Mouse (Mus musculus): ENCODE results near the gene Sbno1. TPM values are rescaled to one million over a fixed set of nuclear protein-coding genes. Genes with fewer than 3 reads are reported as not detected.
A peak's percentile ranks its signal among the peaks of the same experiment; 100 is the strongest.

The Sbno1 gene
- total and polyA plus RNA-seq, 2 experiments from 2014 or later = 35.9 to 71.0 TPM

GRCm38 (mm10) chr5:124352141-124352920 is 73.5 kb downstream of the Sbno1 start:
- peak; percentile 93 for DNase-seq (ENCODE audit: low spot score)
- no peaks in the 10 kb centered on the region for H3K9me3 ChIP-seq (ENCODE audit: low read length)
- H3K4me2 ChIP-seq (ENCODE audit: low read depth, low read length) = peak overlapping the region; percentile 90
- peaks cover 12% of the 10 kb centered on the region; the same call in 1 of the 2 replicates for H3K36me3 ChIP-seq (ENCODE audit: insufficient read depth, low read length)
- H3K27ac ChIP-seq = peak overlapping the region; percentile 98
- H3K27me3 ChIP-seq (ENCODE audit: insufficient read depth, low read length) = no peaks in the 10 kb centered on the region
- peaks cover 14% of the 10 kb centered on the region for H3K4me1 ChIP-seq (ENCODE audit: insufficient read depth, low read length)
- peak; percentile 39; the same call in 1 of the 2 replicates for TF ChIP-seq CTCF (IDR thresholded peaks at IDR 0.05; ENCODE audit: low read depth)
- H3K9ac ChIP-seq (replicated peaks; ENCODE audit: low read length) = peak overlapping the region; percentile 98
- peak overlapping the region; percentile 96 for H3K4me3 ChIP-seq (ENCODE audit: low read length)
- peak; percentile 89 for ATAC-seq
- under 1% methylated on average over 27 of the region's 30 CpGs for WGBS

GRCm38 (mm10) chr5:124351604-124352003 is 74.2 kb downstream of the Sbno1 start:
- peaks cover 14% of the 10 kb centered on the region for H3K4me1 ChIP-seq (ENCODE audit: insufficient read depth, low read length)

GRCm38 (mm10) chr5:124351111-124351560 is 74.7 kb downstream of the Sbno1 start:
- H3K4me1 ChIP-seq (ENCODE audit: insufficient read depth, low read length) = peaks cover 14% of the 10 kb centered on the region
- peak; percentile 88 for ATAC-seq
- H3K27ac ChIP-seq = peak overlapping the region; percentile 98
- H3K9me3 ChIP-seq (ENCODE audit: low read length) = no peaks in the 10 kb centered on the region
- H3K36me3 ChIP-seq (ENCODE audit: insufficient read depth, low read length) = peaks cover 17% of the 10 kb centered on the region
- peak overlapping the region; percentile 96 for H3K4me3 ChIP-seq (ENCODE audit: low read length)
- TF ChIP-seq CTCF (IDR thresholded peaks at IDR 0.05; ENCODE audit: low read depth) = no peak
- peak overlapping the region; percentile 90 for H3K4me2 ChIP-seq (ENCODE audit: low read depth, low read length)
- H3K27me3 ChIP-seq (ENCODE audit: insufficient read depth, low read length) = no peaks in the 10 kb centered on the region
- WGBS = 12% methylated on average over 7 of the region's 7 CpGs
- peak overlapping the region; percentile 98 for H3K9ac ChIP-seq (replicated peaks; ENCODE audit: low read length)
- DNase-seq (ENCODE audit: low spot score) = peak; percentile 94

More at GRCm38 (mm10) chr5:124351604-124352003, 74.2 kb downstream of the Sbno1 start:
- Histone ChIP-seq H3K36me3 (ENCODE audit: insufficient read depth, low read length) (peaks cover 13% of the 10 kb centered on the region; the same call in 1 of the 2 replicates), H3K27ac (peak overlapping the region; percentile 98), H3K27me3 (ENCODE audit: insufficient read depth, low read length) (no peaks in the 10 kb centered on the region), H3K4me3 (ENCODE audit: low read length) (peak overlapping the region; percentile 96), H3K4me2 (ENCODE audit: low read depth, low read length) (peak overlapping the region; percentile 90), H3K9me3 (ENCODE audit: low read length) (no peaks in the 10 kb centered on the region), H3K9ac (replicated peaks; ENCODE audit: low read length) (peak overlapping the region; percentile 98)
- no peak for TF ChIP-seq CTCF (IDR thresholded peaks at IDR 0.05; ENCODE audit: low read depth)
- no peak for ATAC-seq
- WGBS = 26% methylated on average over 3 of the region's 3 CpGs
- DNase-seq (ENCODE audit: low spot score) = no peak

GRCm38 (mm10) chr5:124350350-124350749 is 75.5 kb downstream of the Sbno1 start:
- Histone ChIP-seq H3K27me3 (ENCODE audit: insufficient read depth, low read length) (no peaks in the 10 kb centered on the region), H3K4me3 (ENCODE audit: low read length) (peak overlapping the region; percentile 96), H3K4me1 (ENCODE audit: insufficient read depth, low read length) (peaks cover 14% of the 10 kb centered on the region), H3K36me3 (ENCODE audit: insufficient read depth, low read length) (peaks cover 19% of the 10 kb centered on the region), H3K9ac (replicated peaks; ENCODE audit: low read length) (peak overlapping the region; percentile 17), H3K4me2 (ENCODE audit: low read depth, low read length) (peak overlapping the region; percentile 90), H3K27ac (peak overlapping the region; percentile 98), H3K9me3 (ENCODE audit: low read length) (no peaks in the 10 kb centered on the region)
- peak; percentile 59 for DNase-seq (ENCODE audit: low spot score)
- TF ChIP-seq CTCF (IDR thresholded peaks at IDR 0.05; ENCODE audit: low read depth) = no peak
- WGBS = 35% methylated on average over 2 of the region's 2 CpGs
- no peak for ATAC-seq

- Histone ChIP-seq H3K9ac (replicated peaks; ENCODE audit: low read length) (peak overlapping the region; percentile 19; the same call in 1 of the 2 replicates), H3K9me3 (ENCODE audit: low read length) (no peaks in the 10 kb centered on the region), H3K4me1 (ENCODE audit: insufficient read depth, low read length) (peaks cover 14% of the 10 kb centered on the region), H3K4me2 (ENCODE audit: low read depth, low read length) (peak overlapping the region; percentile 90), H3K36me3 (ENCODE audit: insufficient read depth, low read length) (peaks cover 25% of the 10 kb centered on the region), H3K27ac (peak overlapping the region; percentile 98), H3K4me3 (ENCODE audit: low read length) (peak overlapping the region; percentile 6), H3K27me3 (ENCODE audit: insufficient read depth, low read length) (no peaks in the 10 kb centered on the region)
- ATAC-seq (no peak), DNase-seq (ENCODE audit: low spot score) (peak; percentile 58)
- WGBS = 66% methylated on average over 17 of the region's 17 CpGs
- peak; percentile 15; the same call in 1 of the 2 replicates for TF ChIP-seq CTCF (IDR thresholded peaks at IDR 0.05; ENCODE audit: low read depth)
Observed at GRCm38 (mm10) chr5:124349196-124349595, 76.6 kb downstream of the Sbno1 start.

- no peak for TF ChIP-seq CTCF (IDR thresholded peaks at IDR 0.05; ENCODE audit: low read depth)
- Histone ChIP-seq H3K4me3 (ENCODE audit: low read length) (no peak overlapping the region), H3K9ac (replicated peaks; ENCODE audit: low read length) (no peak overlapping the region), H3K4me1 (ENCODE audit: insufficient read depth, low read length) (peaks cover 8% of the 10 kb centered on the region; the same call in 1 of the 2 replicates), H3K27me3 (ENCODE audit: insufficient read depth, low read length) (no peaks in the 10 kb centered on the region), H3K4me2 (ENCODE audit: low read depth, low read length) (no peak overlapping the region), H3K9me3 (ENCODE audit: low read length) (no peaks in the 10 kb centered on the region), H3K36me3 (ENCODE audit: insufficient read depth, low read length) (peaks cover 14% of the 10 kb centered on the region), H3K27ac (no peak overlapping the region)
- ATAC-seq (no peak), DNase-seq (ENCODE audit: low spot score) (no peak)
- 73% methylated on average over 8 of the region's 8 CpGs for WGBS
Observed at GRCm38 (mm10) chr5:124342897-124343296, 82.9 kb downstream of the Sbno1 start.
